Mouse (Mus musculus) liver, embryonic 11.5 days (tissue): Measurements from ENCODE around the gene Asic5. TPM values are rescaled to one million over a fixed set of nuclear protein-coding genes. Genes with fewer than 3 reads are reported as not detected.

Source experiments
- ATAC-seq: fragments of 200-750 bp; cut with Nextera tagmentation; replicated peaks from 2 replicates; pipeline ENCODE4 v1.8.0; 2017; ENCODE audit warnings: moderate number of reproducible peaks, mild to moderate bottlenecking, moderate TSS enrichment, moderate library complexity; ENCODE audit not compliant: low FRiP score
- DNase-seq: peaks from one replicate; pipeline ENCODE4 v3.0.0-alpha.2; 2017; ENCODE audit warnings: low spot score
- H3K27ac ChIP-seq: fragments of 300-500 bp; sonication (generic); 2 replicates; pipeline ENCODE4 v1.5.1; 2014; ENCODE audit warnings: mild to moderate bottlenecking, low read depth, low read length, control low read depth
- H3K27me3 ChIP-seq: fragments of 300-500 bp; sonication (generic); replicated peaks from 2 replicates; pipeline ENCODE4 v1.6.1; 2014; ENCODE audit warnings: low read length, mixed read lengths; ENCODE audit not compliant: control insufficient read depth, insufficient read depth
- H3K36me3 ChIP-seq: fragments of 300-500 bp; sonication (generic); 2 replicates; pipeline ENCODE4 v1.6.1; 2014; ENCODE audit warnings: mild to moderate bottlenecking, low read length, moderate library complexity, mixed read lengths; ENCODE audit not compliant: control insufficient read depth, insufficient read depth
- H3K4me1 ChIP-seq: fragments of 300-500 bp; sonication (generic); replicated peaks from 2 replicates; pipeline ENCODE4 v1.6.1; 2014; ENCODE audit warnings: low read length, mixed read lengths; ENCODE audit not compliant: control insufficient read depth, insufficient read depth
- H3K4me2 ChIP-seq: fragments of 300-500 bp; sonication (generic); 2 replicates; pipeline ENCODE4 v1.6.1; 2014; ENCODE audit warnings: mild to moderate bottlenecking, control low read depth, moderate library complexity
- H3K4me3 ChIP-seq: fragments of 300-500 bp; sonication (generic); 2 replicates; pipeline ENCODE4 v1.5.1; 2014; ENCODE audit warnings: low read depth, low read length, control low read depth
- H3K9ac ChIP-seq: fragments of 300-500 bp; sonication (generic); 2 replicates; pipeline ENCODE4 v1.6.1; 2014; ENCODE audit warnings: low read depth, low read length, control low read depth
- H3K9me3 ChIP-seq: fragments of 300-500 bp; sonication (generic); 2 replicates; pipeline ENCODE4 v1.6.1; 2016; ENCODE audit warnings: low read length, inconsistent platforms, mixed read lengths; ENCODE audit not compliant: control insufficient read depth
- WGBS: fragments of 180-500 bp; shearing (Covaris S2); extraction: QIAGEN DNeasy Blood & Tissue Kit; methylation state at CpG from one replicate; pipeline ENCODE4 v1.1.7; 2014; 5-methylcytosine and 5-hydroxymethylcytosine counted together
- polyA plus RNA-seq: library from polyadenylated mRNA; unstranded; fragments of >200 nt; fragmentation: Nextera tagmentation; extraction: Ambion mirVana; gene quantifications from 2 replicates; pipeline ENCODE4 v1.2.1, GENCODE M21; 2014

Asic5 gene
- polyA plus RNA-seq, 1 experiment from 2014 or later, result not detected

- H3K9ac ChIP-seq, result no peak overlapping the region
- H3K36me3 ChIP-seq, result no peaks in the 10 kb centered on the region
- H3K27me3 ChIP-seq, result no peaks in the 10 kb centered on the region
- no peak for DNase-seq
- H3K4me2 ChIP-seq, result no peak overlapping the region
- no peaks in the 10 kb centered on the region for H3K9me3 ChIP-seq
- H3K27ac ChIP-seq, result no peak overlapping the region
- WGBS, result 86% methylated on average over 3 of the region's 3 CpGs
- 0 out of 2 replicates have a peak, but pooled peaks cover 2% of the 10 kb centered on the region for H3K4me1 ChIP-seq
- ATAC-seq, result no peak
- H3K4me3 ChIP-seq, result no peak overlapping the region
Measured at GRCm38 (mm10) chr3:81987628-81988027, 5.5 kb downstream of the Asic5 start.

- Histone ChIP-seq H3K4me1 (0 out of 2 replicates have a peak, but pooled peaks cover 2% of the 10 kb centered on the region), H3K4me3 (no peak overlapping the region), H3K27me3 (no peaks in the 10 kb centered on the region), H3K27ac (peak overlapping the region; percentile 19; the same call in 1 of the 2 replicates), H3K9me3 (no peaks in the 10 kb centered on the region), H3K36me3 (no peaks in the 10 kb centered on the region), H3K9ac (no peak overlapping the region), H3K4me2 (no peak overlapping the region)
- DNase-seq, result no peak
- no peak for ATAC-seq
- WGBS, result 11% methylated on average over 2 of the region's 2 CpGs
Measured at GRCm38 (mm10) chr3:81989692-81990141, 7.6 kb downstream of the Asic5 start.

- H3K27me3 ChIP-seq, result no peaks in the 10 kb centered on the region
- 61% methylated on average over 3 of the region's 3 CpGs for WGBS
- DNase-seq (no peak), ATAC-seq (no peak)
- H3K27ac ChIP-seq, result no peak overlapping the region
- no peak overlapping the region for H3K4me3 ChIP-seq
- H3K9me3 ChIP-seq, result no peaks in the 10 kb centered on the region
- H3K36me3 ChIP-seq, result no peaks in the 10 kb centered on the region
- no peak overlapping the region for H3K4me2 ChIP-seq
- 0 out of 2 replicates have a peak, but pooled peaks cover 2% of the 10 kb centered on the region for H3K4me1 ChIP-seq
- H3K9ac ChIP-seq, result no peak overlapping the region
Measured at GRCm38 (mm10) chr3:81990531-81990930, 8.4 kb downstream of the Asic5 start.

- no peaks in the 10 kb centered on the region for H3K36me3 ChIP-seq
- no peaks in the 10 kb centered on the region for H3K4me1 ChIP-seq
- no peak for DNase-seq
- no peaks in the 10 kb centered on the region for H3K27me3 ChIP-seq
- no peak for ATAC-seq
- H3K27ac ChIP-seq, result no peak overlapping the region
- no peak overlapping the region for H3K4me2 ChIP-seq
- H3K9ac ChIP-seq, result no peak overlapping the region
- H3K4me3 ChIP-seq, result no peak overlapping the region
- 44% methylated on average over 4 of the region's 4 CpGs for WGBS
- H3K9me3 ChIP-seq, result no peaks in the 10 kb centered on the region
Measured at GRCm38 (mm10) chr3:81995371-81995770, 13.3 kb downstream of the Asic5 start.

- ATAC-seq (no peak), DNase-seq (no peak)
- no peaks in the 10 kb centered on the region for H3K36me3 ChIP-seq
- no peak overlapping the region for H3K27ac ChIP-seq
- no peaks in the 10 kb centered on the region for H3K27me3 ChIP-seq
- H3K4me1 ChIP-seq, result no peaks in the 10 kb centered on the region
- no peak overlapping the region for H3K9ac ChIP-seq
- 5% methylated on average over 1 of the region's 1 CpGs for WGBS
- no peak overlapping the region for H3K4me2 ChIP-seq
- no peak overlapping the region for H3K4me3 ChIP-seq
- H3K9me3 ChIP-seq, result no peaks in the 10 kb centered on the region
Measured at GRCm38 (mm10) chr3:81995988-81996387, 13.9 kb downstream of the Asic5 start.

GRCm38 (mm10) chr3:82007002-82007401 lies 24.9 kb downstream of the Asic5 start:
- Histone ChIP-seq H3K4me1 (no peaks in the 10 kb centered on the region), H3K4me3 (no peak overlapping the region), H3K27me3 (no peaks in the 10 kb centered on the region), H3K36me3 (no peaks in the 10 kb centered on the region), H3K9ac (no peak overlapping the region), H3K9me3 (no peaks in the 10 kb centered on the region), H3K27ac (no peak overlapping the region), H3K4me2 (no peak overlapping the region)
- ATAC-seq (no peak), DNase-seq (no peak)
- 84% methylated on average over 1 of the region's 1 CpGs for WGBS

- Histone ChIP-seq H3K27me3 (no peaks in the 10 kb centered on the region), H3K9me3 (no peaks in the 10 kb centered on the region), H3K9ac (no peak overlapping the region), H3K4me2 (no peak overlapping the region), H3K4me3 (no peak overlapping the region), H3K36me3 (no peaks in the 10 kb centered on the region), H3K4me1 (no peaks in the 10 kb centered on the region), H3K27ac (no peak overlapping the region)
- WGBS, result 80% methylated on average over 7 of the region's 7 CpGs
- no peak for DNase-seq
- ATAC-seq, result no peak
Measured at GRCm38 (mm10) chr3:82014148-82014703, 32.1 kb downstream of the Asic5 start.

- Histone ChIP-seq H3K4me2 (no peak overlapping the region), H3K4me1 (no peaks in the 10 kb centered on the region)
Measured at GRCm38 (mm10) chr3:82022421-82022920, 40.4 kb downstream of the Asic5 start.

GRCm38 (mm10) chr3:82023065-82023464 lies 41.0 kb downstream of the Asic5 start:
- no peak for DNase-seq
- H3K4me1 ChIP-seq, result no peaks in the 10 kb centered on the region
- H3K4me3 ChIP-seq, result no peak overlapping the region
- H3K4me2 ChIP-seq, result no peak overlapping the region
- WGBS, result 77% methylated on average over 3 of the region's 3 CpGs
- no peaks in the 10 kb centered on the region for H3K36me3 ChIP-seq
- ATAC-seq, result no peak
- H3K9ac ChIP-seq, result no peak overlapping the region
- no peak overlapping the region for H3K27ac ChIP-seq
- H3K27me3 ChIP-seq, result no peaks in the 10 kb centered on the region
- H3K9me3 ChIP-seq, result no peaks in the 10 kb centered on the region

More at GRCm38 (mm10) chr3:82022421-82022920, 40.4 kb downstream of the Asic5 start:
- H3K27ac ChIP-seq, result no peak overlapping the region
- no peaks in the 10 kb centered on the region for H3K9me3 ChIP-seq
- ATAC-seq (no peak), DNase-seq (no peak)
- H3K9ac ChIP-seq, result no peak overlapping the region
- H3K4me3 ChIP-seq, result no peak overlapping the region
- no peaks in the 10 kb centered on the region for H3K27me3 ChIP-seq
- no peaks in the 10 kb centered on the region for H3K36me3 ChIP-seq
- 78% methylated on average over 8 of the region's 8 CpGs for WGBS
